Mouse (Mus musculus) limb, embryonic 14.5 days (tissue): ENCODE measurements at regions not wholly inside any gene's neighbourhood (a gene's known extent, or its start where the extent isn't known, plus 50 kb on each side); places are given as distances from the start of the nearest gene placed in this dataset.
A peak's percentile ranks its signal among the peaks of the same experiment; 100 is the strongest.

Experiments
- ATAC-seq: fragments of 200-750 bp; cut with Nextera tagmentation; 2 replicates; pipeline ENCODE4 v1.8.0; 2017; ENCODE audit warnings: low read depth, moderate number of reproducible peaks, moderate TSS enrichment; ENCODE audit not compliant: low FRiP score
- DNase-seq: peaks from one replicate; pipeline ENCODE4 v3.0.0-alpha.2; 2015; ENCODE audit warnings: low spot score
- H3K27ac ChIP-seq: fragments of 300-500 bp; sonication (generic); replicated peaks from 2 replicates; pipeline ENCODE4 v1.5.1; 2014; ENCODE audit warnings: low read depth, mild to moderate bottlenecking, low read length, moderate library complexity, mixed read lengths
- H3K27me3 ChIP-seq: fragments of 300-500 bp; sonication (generic); 2 replicates; pipeline ENCODE4 v1.6.1; 2014; ENCODE audit warnings: low read length, mixed read lengths; ENCODE audit not compliant: control insufficient read depth, insufficient read depth
- H3K36me3 ChIP-seq: fragments of 300-500 bp; sonication (generic); 2 replicates; pipeline ENCODE4 v1.6.1; 2014; ENCODE audit warnings: mild to moderate bottlenecking, low read length, moderate library complexity, mixed read lengths; ENCODE audit not compliant: control insufficient read depth, insufficient read depth
- H3K4me1 ChIP-seq: fragments of 300-500 bp; sonication (generic); 2 replicates; pipeline ENCODE4 v1.6.1; 2014; ENCODE audit warnings: antibody characterized with exemption, low read length, mixed read lengths; ENCODE audit not compliant: control insufficient read depth, insufficient read depth
- H3K4me2 ChIP-seq: fragments of 300-500 bp; sonication (generic); replicated peaks from 2 replicates; pipeline ENCODE4 v1.6.1; 2014; ENCODE audit warnings: low read depth, mild to moderate bottlenecking, low read length, moderate library complexity; ENCODE audit not compliant: severe bottlenecking
- H3K4me3 ChIP-seq: fragments of 300-500 bp; sonication (generic); replicated peaks from 2 replicates; pipeline ENCODE4 v1.5.1; 2014; ENCODE audit warnings: low read length
- H3K9ac ChIP-seq: fragments of 300-500 bp; sonication (generic); 2 replicates; pipeline ENCODE4 v1.6.1; 2014; ENCODE audit warnings: mild to moderate bottlenecking, low read depth, low read length, moderate library complexity; ENCODE audit not compliant: severe bottlenecking
- H3K9me3 ChIP-seq: fragments of 300-500 bp; sonication (generic); 2 replicates; pipeline ENCODE4 v1.6.1; 2016; ENCODE audit warnings: low read length; ENCODE audit not compliant: control insufficient read depth
- POLR2A ChIP-seq: fragments of 200-500 bp; IDR thresholded peaks from 2 replicates; pipeline ENCODE4 v1.8.0; 2012; ENCODE audit warnings: inconsistent platforms, mild to moderate bottlenecking, moderate library complexity, borderline replicate concordance; ENCODE audit not compliant: insufficient read depth, insufficient read length; ENCODE audit errors: extremely low read depth
- WGBS: fragments of 180-500 bp; shearing (Covaris S2); extraction: QIAGEN DNeasy Blood & Tissue Kit; methylation state at CpG from one replicate; pipeline ENCODE4 v1.1.7; 2014; 5-methylcytosine and 5-hydroxymethylcytosine counted together

- no peaks in the 10 kb centered on the region for H3K4me1 ChIP-seq
- no peak overlapping the region for H3K27ac ChIP-seq
- DNase-seq: no peak
- WGBS: 87% methylated on average over 9 of the region's 9 CpGs
- no peak overlapping the region for H3K4me3 ChIP-seq
- ATAC-seq: no peak
- no peaks in the 10 kb centered on the region for H3K27me3 ChIP-seq
- no peaks in the 10 kb centered on the region for H3K36me3 ChIP-seq
- H3K4me2 ChIP-seq: no peak overlapping the region
- no peaks in the 10 kb centered on the region for H3K9me3 ChIP-seq
- no peak for TF ChIP-seq POLR2A
- H3K9ac ChIP-seq: no peak overlapping the region
Measured at GRCm38 (mm10) chr6:4398599-4398980, 106.0 kb upstream of the Col1a2 start.

- H3K27me3 ChIP-seq: no peaks in the 10 kb centered on the region
- no peak overlapping the region for H3K4me2 ChIP-seq
- ATAC-seq (no peak), DNase-seq (no peak)
- whole genome bisulfite sequencing: 93% methylated on average over 3 of the region's 3 CpGs
- no peak overlapping the region for H3K9ac ChIP-seq
- no peaks in the 10 kb centered on the region for H3K36me3 ChIP-seq
- no peaks in the 10 kb centered on the region for H3K4me1 ChIP-seq
- no peaks in the 10 kb centered on the region for H3K9me3 ChIP-seq
- H3K4me3 ChIP-seq: no peak overlapping the region
- no peak overlapping the region for H3K27ac ChIP-seq
- TF ChIP-seq POLR2A: no peak
Measured at GRCm38 (mm10) chr6:4405301-4405700, 99.3 kb upstream of the Col1a2 start.

GRCm38 (mm10) chr6:4407748-4408147 is 96.9 kb upstream of the Col1a2 start:
- ATAC-seq (no peak), DNase-seq (peak; percentile 55)
- H3K4me1 ChIP-seq: no peaks in the 10 kb centered on the region
- no peak overlapping the region for H3K27ac ChIP-seq
- H3K4me3 ChIP-seq: no peak overlapping the region
- whole genome bisulfite sequencing: 50% methylated on average over 3 of the region's 3 CpGs
- H3K27me3 ChIP-seq: no peaks in the 10 kb centered on the region
- H3K4me2 ChIP-seq: no peak overlapping the region
- no peak overlapping the region for H3K9ac ChIP-seq
- no peak for TF ChIP-seq POLR2A
- no peaks in the 10 kb centered on the region for H3K9me3 ChIP-seq
- H3K36me3 ChIP-seq: no peaks in the 10 kb centered on the region

- no peak overlapping the region for H3K27ac ChIP-seq
- TF ChIP-seq POLR2A: no peak
- H3K36me3 ChIP-seq: no peaks in the 10 kb centered on the region
- no peaks in the 10 kb centered on the region for H3K9me3 ChIP-seq
- ATAC-seq (no peak), DNase-seq (no peak)
- no peak overlapping the region for H3K4me2 ChIP-seq
- no peaks in the 10 kb centered on the region for H3K27me3 ChIP-seq
- H3K4me3 ChIP-seq: no peak overlapping the region
- no peak overlapping the region for H3K9ac ChIP-seq
- 61% methylated on average over 3 of the region's 3 CpGs for WGBS
- H3K4me1 ChIP-seq: peaks cover 11% of the 10 kb centered on the region
Measured at GRCm38 (mm10) chr6:4413201-4413600, 91.4 kb upstream of the Col1a2 start.

GRCm38 (mm10) chr6:4414166-4414565 is 90.4 kb upstream of the Col1a2 start:
- 42% methylated on average over 6 of the region's 6 CpGs for WGBS
- TF ChIP-seq POLR2A: no peak
- DNase-seq (peak; percentile 37), ATAC-seq (no peak)
- H3K27me3 ChIP-seq: no peaks in the 10 kb centered on the region
- H3K9ac ChIP-seq: no peak overlapping the region
- no peaks in the 10 kb centered on the region for H3K9me3 ChIP-seq
- H3K27ac ChIP-seq: no peak overlapping the region
- no peak overlapping the region for H3K4me3 ChIP-seq
- no peak overlapping the region for H3K4me2 ChIP-seq
- no peaks in the 10 kb centered on the region for H3K36me3 ChIP-seq
- H3K4me1 ChIP-seq: peaks cover 15% of the 10 kb centered on the region

- no peak overlapping the region for H3K9ac ChIP-seq
- no peaks in the 10 kb centered on the region for H3K27me3 ChIP-seq
- DNase-seq (no peak), ATAC-seq (no peak)
- no peaks in the 10 kb centered on the region for H3K9me3 ChIP-seq
- H3K27ac ChIP-seq: no peak overlapping the region
- TF ChIP-seq POLR2A: no peak
- peaks cover 18% of the 10 kb centered on the region for H3K4me1 ChIP-seq
- H3K36me3 ChIP-seq: no peaks in the 10 kb centered on the region
- 77% methylated on average over 7 of the region's 7 CpGs for WGBS
- no peak overlapping the region for H3K4me3 ChIP-seq
- no peak overlapping the region for H3K4me2 ChIP-seq
Measured at GRCm38 (mm10) chr6:4415206-4415605, 89.4 kb upstream of the Col1a2 start.
